Mouse (Mus musculus) midbrain, postnatal 0 days (tissue): ENCODE measurements around the gene Gorab. TPM values are rescaled to one million over a fixed set of nuclear protein-coding genes. Genes with fewer than 3 reads are reported as not detected.

Experiments used
- ATAC-seq: fragments of 200-750 bp; cut with Nextera tagmentation; 2 replicates; pipeline ENCODE4 v1.8.0; 2017; ENCODE audit warnings: moderate number of reproducible peaks, mild to moderate bottlenecking, moderate TSS enrichment, moderate library complexity; ENCODE audit not compliant: low FRiP score
- DNase-seq: peaks from one replicate; pipeline ENCODE4 v3.0.0-alpha.2; 2015; ENCODE audit warnings: low spot score
- H3K27ac ChIP-seq: fragments of 300-500 bp; sonication (generic); 2 replicates; pipeline ENCODE4 v1.5.1; 2014; ENCODE audit warnings: low read depth, mild to moderate bottlenecking, low read length, mixed read lengths
- H3K27me3 ChIP-seq: fragments of 300-500 bp; sonication (generic); 2 replicates; pipeline ENCODE4 v1.6.1; 2014; ENCODE audit warnings: low read length, control low read depth, mixed read lengths; ENCODE audit not compliant: insufficient read depth
- H3K36me3 ChIP-seq: fragments of 300-500 bp; sonication (generic); 2 replicates; pipeline ENCODE4 v1.6.1; 2014; ENCODE audit warnings: low read length, control low read depth, mixed read lengths; ENCODE audit not compliant: insufficient read depth
- H3K4me1 ChIP-seq: fragments of 300-500 bp; sonication (generic); 2 replicates; pipeline ENCODE4 v1.6.1; 2014; ENCODE audit warnings: mild to moderate bottlenecking, control low read depth, antibody characterized with exemption, low read length, mixed read lengths; ENCODE audit not compliant: insufficient read depth
- H3K4me2 ChIP-seq: fragments of 300-500 bp; sonication (generic); 2 replicates; pipeline ENCODE4 v1.6.1; 2014; ENCODE audit warnings: low read depth, mild to moderate bottlenecking, low read length, mixed read lengths; ENCODE audit not compliant: poor library complexity, severe bottlenecking
- H3K4me3 ChIP-seq: fragments of 300-500 bp; sonication (generic); 2 replicates; pipeline ENCODE4 v1.5.1; 2014; ENCODE audit warnings: low read depth, mild to moderate bottlenecking, low read length, moderate library complexity
- H3K9ac ChIP-seq: fragments of 300-500 bp; sonication (generic); replicated peaks from 2 replicates; pipeline ENCODE4 v1.6.1; 2014; ENCODE audit warnings: mild to moderate bottlenecking, low read length, moderate library complexity, mixed read lengths; ENCODE audit not compliant: poor library complexity, severe bottlenecking
- H3K9me3 ChIP-seq: fragments of 300-500 bp; sonication (generic); 2 replicates; pipeline ENCODE4 v1.6.1; 2016; ENCODE audit warnings: low read length, control low read depth
- CTCF ChIP-seq: IDR thresholded peaks from 2 replicates; pipeline ENCODE4 v1.5.1; 2016; ENCODE audit warnings: antibody characterized with exemption, mild to moderate bottlenecking
- WGBS: fragments of 180-500 bp; shearing (Covaris S2); extraction: QIAGEN DNeasy Blood & Tissue Kit; methylation state at CpG from one replicate; pipeline ENCODE4 v1.1.7; 2014; 5-methylcytosine and 5-hydroxymethylcytosine counted together
- polyA plus RNA-seq: library from polyadenylated mRNA; unstranded; fragments of >200 nt; fragmentation: Nextera tagmentation; extraction: Ambion mirVana; gene quantifications from 2 replicates; pipeline ENCODE4 v1.2.1, GENCODE M21; 2015
- total RNA-seq: library from RNA; depleted of rRNA; stranded (reverse); fragments of >200 nt; gene quantifications from 2 replicates; pipeline ENCODE4 v1.2.3, GENCODE M21; 2014

The Gorab gene
- total and polyA plus RNA-seq, 2 experiments from 2014 or later = 12.7 to 17.0 TPM

- H3K9ac ChIP-seq = no peak overlapping the region
- no peak for ATAC-seq
- no peak overlapping the region for H3K4me2 ChIP-seq
- H3K9me3 ChIP-seq = no peaks in the 10 kb centered on the region
- 85% methylated on average over 5 of the region's 5 CpGs for WGBS
- no peaks in the 10 kb centered on the region for H3K4me1 ChIP-seq
- no peak for TF ChIP-seq CTCF
- H3K4me3 ChIP-seq = no peak overlapping the region
- H3K36me3 ChIP-seq = no peaks in the 10 kb centered on the region
- no peaks in the 10 kb centered on the region for H3K27me3 ChIP-seq
- no peak overlapping the region for H3K27ac ChIP-seq
- no peak for DNase-seq
Measured at GRCm38 (mm10) chr1:163361376-163361775, 42.1 kb downstream of the Gorab start.

- Histone ChIP-seq H3K36me3 (no peaks in the 10 kb centered on the region), H3K4me3 (no peak overlapping the region), H3K27me3 (no peaks in the 10 kb centered on the region), H3K9me3 (no peaks in the 10 kb centered on the region), H3K9ac (no peak overlapping the region), H3K27ac (no peak overlapping the region), H3K4me1 (no peaks in the 10 kb centered on the region), H3K4me2 (no peak overlapping the region)
- ATAC-seq (no peak), DNase-seq (no peak)
- WGBS = 65% methylated on average over 6 of the region's 6 CpGs
- no peak for TF ChIP-seq CTCF
Measured at GRCm38 (mm10) chr1:163360796-163361195, 42.7 kb downstream of the Gorab start.

GRCm38 (mm10) chr1:163359521-163359920 is 43.9 kb downstream of the Gorab start:
- H3K9me3 ChIP-seq = no peaks in the 10 kb centered on the region
- no peak overlapping the region for H3K4me2 ChIP-seq
- H3K27ac ChIP-seq = no peak overlapping the region
- no peaks in the 10 kb centered on the region for H3K27me3 ChIP-seq
- TF ChIP-seq CTCF = no peak
- no peaks in the 10 kb centered on the region for H3K4me1 ChIP-seq
- H3K9ac ChIP-seq = no peak overlapping the region
- H3K36me3 ChIP-seq = no peaks in the 10 kb centered on the region
- H3K4me3 ChIP-seq = no peak overlapping the region
- ATAC-seq = no peak
- no peak for DNase-seq
- WGBS = 92% methylated on average over 3 of the region's 3 CpGs

- ATAC-seq (no peak), DNase-seq (no peak)
- H3K4me2 ChIP-seq = no peak overlapping the region
- H3K27ac ChIP-seq = no peak overlapping the region
- H3K9ac ChIP-seq = no peak overlapping the region
- WGBS = 82% methylated on average over 7 of the region's 7 CpGs
- H3K4me1 ChIP-seq = no peaks in the 10 kb centered on the region
- TF ChIP-seq CTCF = no peak
- H3K27me3 ChIP-seq = no peaks in the 10 kb centered on the region
- no peaks in the 10 kb centered on the region for H3K36me3 ChIP-seq
- H3K9me3 ChIP-seq = no peaks in the 10 kb centered on the region
- no peak overlapping the region for H3K4me3 ChIP-seq
Measured at GRCm38 (mm10) chr1:163358165-163358564, 45.3 kb downstream of the Gorab start.

GRCm38 (mm10) chr1:163357733-163358132 is 45.7 kb downstream of the Gorab start:
- H3K4me1 ChIP-seq = no peaks in the 10 kb centered on the region
- TF ChIP-seq CTCF = no peak
- H3K27me3 ChIP-seq = no peaks in the 10 kb centered on the region
- no peak for ATAC-seq
- WGBS = 81% methylated on average over 6 of the region's 6 CpGs
- no peak overlapping the region for H3K4me3 ChIP-seq
- H3K9ac ChIP-seq = no peak overlapping the region
- no peaks in the 10 kb centered on the region for H3K9me3 ChIP-seq
- H3K27ac ChIP-seq = no peak overlapping the region
- no peaks in the 10 kb centered on the region for H3K36me3 ChIP-seq
- DNase-seq = no peak
- no peak overlapping the region for H3K4me2 ChIP-seq

- Histone ChIP-seq H3K4me2 (no peak overlapping the region), H3K9me3 (no peaks in the 10 kb centered on the region), H3K36me3 (no peaks in the 10 kb centered on the region), H3K27ac (no peak overlapping the region), H3K27me3 (no peaks in the 10 kb centered on the region), H3K9ac (no peak overlapping the region), H3K4me1 (no peaks in the 10 kb centered on the region), H3K4me3 (no peak overlapping the region)
- WGBS = 85% methylated on average over 4 of the region's 4 CpGs
- no peak for DNase-seq
- no peak for ATAC-seq
- no peak for TF ChIP-seq CTCF
Measured at GRCm38 (mm10) chr1:163356167-163356566, 47.3 kb downstream of the Gorab start.
